Mouse (Mus musculus) embryonic facial prominence, embryonic 10.5 days (tissue): ENCODE data around the gene Ndufb8. TPM values are rescaled to one million over a fixed set of nuclear protein-coding genes. Genes with fewer than 3 reads are reported as not detected.

Experiments
- DNase-seq: peaks from one replicate; pipeline ENCODE4 v3.0.0-alpha.2; 2017; ENCODE audit warnings: low spot score
- H3K27ac ChIP-seq: fragments of 300-500 bp; sonication (generic); replicated peaks from 2 replicates; pipeline ENCODE4 v1.5.1; 2016; ENCODE audit warnings: mild to moderate bottlenecking
- H3K27me3 ChIP-seq: fragments of 300-500 bp; sonication (generic); replicated peaks from 2 replicates; pipeline ENCODE4 v1.6.1; 2016; ENCODE audit warnings: low read depth, mild to moderate bottlenecking; ENCODE audit not compliant: poor library complexity, severe bottlenecking
- H3K36me3 ChIP-seq: fragments of 300-500 bp; sonication (generic); replicated peaks from 2 replicates; pipeline ENCODE4 v1.6.1; 2016; ENCODE audit warnings: mild to moderate bottlenecking, moderate library complexity
- H3K4me1 ChIP-seq: fragments of 300-500 bp; sonication (generic); 2 replicates; pipeline ENCODE4 v1.6.1; 2016
- H3K4me3 ChIP-seq: fragments of 300-500 bp; sonication (generic); 2 replicates; pipeline ENCODE4 v1.5.1; 2016; ENCODE audit warnings: mild to moderate bottlenecking, moderate library complexity
- H3K9me3 ChIP-seq: fragments of 300-500 bp; sonication (generic); 2 replicates; pipeline ENCODE4 v1.6.1; 2016; ENCODE audit warnings: mild to moderate bottlenecking
- WGBS: fragments of 180-500 bp; shearing (Covaris S2); methylation state at CpG from one replicate; pipeline ENCODE4 v1.1.7; 2016; 5-methylcytosine and 5-hydroxymethylcytosine counted together
- polyA plus RNA-seq: library from polyadenylated mRNA; unstranded; fragments of >200 nt; fragmentation: Nextera tagmentation; extraction: Ambion mirVana; gene quantifications from 2 replicates; pipeline ENCODE4 v1.2.1, GENCODE M21; 2016

The Ndufb8 gene
- polyA plus RNA-seq, 1 experiment from 2014 or later = 648 TPM

DNA sequence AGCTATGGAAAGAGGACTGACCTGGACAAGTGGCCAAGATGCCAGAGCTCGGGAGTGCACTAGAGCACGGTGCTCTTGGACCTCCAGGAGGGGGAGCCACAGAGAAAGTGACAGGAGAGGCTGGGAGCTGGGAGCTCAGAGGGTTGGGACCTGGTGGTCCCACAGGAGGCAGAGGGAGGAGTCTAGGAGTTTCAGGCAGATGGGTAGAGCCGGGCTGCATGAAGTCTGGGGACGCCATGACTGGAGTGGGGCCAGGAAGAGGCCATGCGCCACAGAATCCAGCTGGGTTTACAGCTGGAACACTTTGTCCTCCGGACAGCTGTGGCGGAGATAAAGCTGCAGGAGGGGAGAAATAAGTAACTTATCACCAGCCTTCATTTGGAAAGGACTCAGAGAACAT is 36.1 kb downstream of the Ndufb8 start:
- 30% methylated on average over 7 of the region's 7 CpGs for WGBS
- Histone ChIP-seq H3K4me1 (peaks cover 25% of the 10 kb centered on the region), H3K9me3 (no peaks in the 10 kb centered on the region), H3K27ac (no peak overlapping the region), H3K4me3 (no peak overlapping the region), H3K36me3 (no peaks in the 10 kb centered on the region), H3K27me3 (peaks cover 96% of the 10 kb centered on the region)
- DNase-seq = peak; percentile 33

DNA sequence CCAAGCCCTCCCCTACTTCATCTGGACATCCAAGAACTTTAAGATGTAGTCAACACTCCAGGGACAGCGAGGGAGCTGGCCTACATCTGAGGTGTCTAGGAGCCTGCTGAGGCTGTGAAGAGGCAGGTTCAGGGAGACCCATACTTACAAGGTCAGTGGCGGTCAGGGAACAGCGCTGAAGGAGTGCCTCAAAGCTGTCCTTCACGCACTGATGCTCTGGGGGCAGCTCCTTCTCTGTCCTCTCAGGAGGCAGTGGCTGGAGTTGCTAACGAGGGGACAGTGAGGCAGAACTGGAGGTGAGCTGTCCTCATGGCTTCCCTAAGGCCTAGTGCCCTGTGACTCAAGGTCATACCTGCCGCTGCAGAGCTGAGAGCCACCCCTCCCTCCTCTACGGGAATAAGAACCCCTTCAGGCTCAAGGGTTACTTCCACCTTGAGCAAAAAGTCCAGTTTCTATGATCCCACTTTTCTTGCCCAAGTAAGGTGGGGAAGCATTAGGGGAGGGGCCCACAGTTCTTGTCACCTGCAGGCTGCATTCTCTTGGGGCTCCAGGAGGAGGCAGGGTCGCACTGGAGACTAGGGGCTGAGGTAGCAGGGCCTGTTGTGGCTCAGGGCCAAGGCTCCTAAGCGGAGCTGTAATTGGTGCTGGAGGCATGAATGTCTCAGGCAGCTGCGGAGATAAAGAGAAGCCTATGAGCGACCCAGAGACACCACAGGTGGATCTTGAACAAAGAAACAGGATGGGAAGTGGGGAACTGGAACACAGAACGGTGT is 37.1 kb downstream of the Ndufb8 start:
- peaks cover 34% of the 10 kb centered on the region for H3K4me1 ChIP-seq

DNA sequence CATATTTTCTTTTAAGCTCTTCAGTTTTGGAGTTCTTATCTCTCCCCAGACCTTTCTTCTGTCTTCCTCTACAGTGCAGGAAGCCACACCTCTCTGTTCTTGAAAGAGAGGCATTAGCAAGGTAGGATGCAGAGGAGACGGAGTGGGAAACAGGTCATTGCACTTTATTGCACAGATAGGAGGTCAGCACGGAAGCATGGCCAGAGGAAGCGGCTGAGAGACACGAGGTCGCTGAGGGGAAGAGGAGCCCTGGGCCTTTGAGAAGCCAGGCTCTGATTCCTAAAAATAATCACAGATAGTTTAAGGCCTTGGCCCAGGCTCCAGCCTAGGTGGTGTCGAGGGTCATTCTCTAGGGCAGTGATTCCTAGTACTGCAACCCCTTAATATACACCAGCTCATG is 39.5 kb downstream of the Ndufb8 start:
- Histone ChIP-seq H3K27ac (no peak overlapping the region), H3K4me3 (no peak overlapping the region), H3K36me3 (no peaks in the 10 kb centered on the region), H3K9me3 (no peaks in the 10 kb centered on the region), H3K27me3 (peaks cover 100% of the 10 kb centered on the region), H3K4me1 (peaks cover 56% of the 10 kb centered on the region)
- DNase-seq = no peak
- WGBS = 33% methylated on average over 6 of the region's 6 CpGs

More for the DNA sequence above, 37.1 kb downstream of the Ndufb8 start:
- DNase-seq = no peak
- Histone ChIP-seq H3K36me3 (no peaks in the 10 kb centered on the region), H3K4me3 (no peak overlapping the region), H3K27me3 (peaks cover 96% of the 10 kb centered on the region), H3K27ac (no peak overlapping the region), H3K9me3 (no peaks in the 10 kb centered on the region)
- WGBS = 46% methylated on average over 12 of the region's 12 CpGs

DNA sequence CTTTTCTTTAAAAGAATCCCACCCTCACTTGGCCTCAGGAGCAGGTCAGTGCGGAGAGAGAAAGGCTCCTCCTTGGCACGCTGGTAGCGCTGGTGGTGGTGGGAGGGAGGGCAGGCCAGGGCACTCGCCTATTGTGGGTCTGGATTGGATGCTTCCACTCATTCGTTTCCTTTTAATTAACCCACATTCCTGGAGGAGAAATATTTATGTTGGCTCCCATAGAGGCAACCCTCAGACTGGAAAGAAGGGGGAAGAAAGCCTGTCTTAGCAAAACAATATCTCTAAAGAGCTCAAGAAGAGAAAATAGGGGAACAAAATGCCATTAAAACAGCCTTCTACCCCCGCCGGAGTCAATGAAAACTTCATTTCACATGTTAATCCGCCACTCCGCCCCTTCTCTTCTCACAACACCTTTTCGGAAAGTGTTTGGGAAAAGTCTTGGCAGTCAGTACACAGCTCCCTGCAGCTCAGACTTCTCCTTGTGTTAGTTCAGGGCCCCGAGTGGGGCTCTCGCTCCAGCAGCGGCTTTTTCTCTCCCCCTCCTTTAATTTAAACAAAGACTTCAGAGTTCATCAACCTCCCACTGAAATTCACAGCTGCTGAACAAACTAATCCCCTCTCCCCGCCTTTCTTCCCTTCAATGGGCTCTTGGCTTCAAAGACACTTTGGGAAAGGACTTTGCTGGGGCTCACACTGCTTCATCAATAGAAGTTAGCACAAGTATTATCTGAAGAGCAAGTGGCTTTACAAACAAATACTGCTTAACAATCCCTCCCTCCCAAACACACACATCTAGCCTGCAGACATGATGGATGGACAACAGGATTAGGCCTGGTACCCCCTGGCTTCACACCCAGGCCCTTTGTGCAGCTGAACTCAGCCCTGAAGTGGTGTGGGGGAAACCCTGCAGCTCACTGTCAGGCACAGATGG is 40.5 kb downstream of the Ndufb8 start:
- DNase-seq = peak; percentile 57
- WGBS = 6% methylated on average over 14 of the region's 14 CpGs
- H3K36me3 ChIP-seq = no peaks in the 10 kb centered on the region
- H3K4me3 ChIP-seq = no peak overlapping the region; the same call in 1 of the 2 replicates
- H3K27me3 ChIP-seq = peaks cover 100% of the 10 kb centered on the region
- H3K9me3 ChIP-seq = no peaks in the 10 kb centered on the region
- peaks cover 66% of the 10 kb centered on the region for H3K4me1 ChIP-seq
- no peak overlapping the region for H3K27ac ChIP-seq

DNA sequence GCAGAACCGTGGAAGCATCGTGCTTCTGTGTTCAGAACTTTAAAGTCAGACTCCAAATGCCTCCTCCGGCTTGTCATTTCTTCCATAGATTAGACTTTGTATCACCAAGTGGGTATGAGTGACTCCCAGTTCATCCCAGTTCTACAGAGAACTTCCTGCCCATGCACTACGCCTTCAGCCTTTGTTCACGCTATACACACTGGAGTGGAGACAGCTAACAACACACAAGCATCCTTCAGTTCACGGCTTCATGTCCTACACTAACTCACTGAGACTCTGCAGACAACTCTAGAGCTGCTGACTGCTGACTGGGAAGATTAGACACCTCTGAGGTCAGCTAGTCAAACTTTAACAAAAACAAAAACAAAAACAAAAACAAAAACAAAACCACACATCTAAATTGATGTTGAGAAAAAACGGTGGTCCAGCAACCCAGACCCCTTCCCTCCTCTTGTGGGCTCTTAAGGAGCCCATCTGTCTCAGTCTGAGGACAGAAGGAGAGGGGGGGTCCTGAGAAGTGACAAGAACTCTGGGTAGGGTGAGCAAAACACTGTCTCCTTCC is 41.2 kb downstream of the Ndufb8 start:
- peaks cover 64% of the 10 kb centered on the region for H3K4me1 ChIP-seq
- WGBS = 13% methylated on average over 7 of the region's 7 CpGs
- H3K27ac ChIP-seq = no peak overlapping the region
- no peak for DNase-seq
- no peaks in the 10 kb centered on the region for H3K36me3 ChIP-seq
- H3K9me3 ChIP-seq = no peaks in the 10 kb centered on the region
- H3K4me3 ChIP-seq = no peak overlapping the region; the same call in 1 of the 2 replicates
- peaks cover 100% of the 10 kb centered on the region for H3K27me3 ChIP-seq

DNA sequence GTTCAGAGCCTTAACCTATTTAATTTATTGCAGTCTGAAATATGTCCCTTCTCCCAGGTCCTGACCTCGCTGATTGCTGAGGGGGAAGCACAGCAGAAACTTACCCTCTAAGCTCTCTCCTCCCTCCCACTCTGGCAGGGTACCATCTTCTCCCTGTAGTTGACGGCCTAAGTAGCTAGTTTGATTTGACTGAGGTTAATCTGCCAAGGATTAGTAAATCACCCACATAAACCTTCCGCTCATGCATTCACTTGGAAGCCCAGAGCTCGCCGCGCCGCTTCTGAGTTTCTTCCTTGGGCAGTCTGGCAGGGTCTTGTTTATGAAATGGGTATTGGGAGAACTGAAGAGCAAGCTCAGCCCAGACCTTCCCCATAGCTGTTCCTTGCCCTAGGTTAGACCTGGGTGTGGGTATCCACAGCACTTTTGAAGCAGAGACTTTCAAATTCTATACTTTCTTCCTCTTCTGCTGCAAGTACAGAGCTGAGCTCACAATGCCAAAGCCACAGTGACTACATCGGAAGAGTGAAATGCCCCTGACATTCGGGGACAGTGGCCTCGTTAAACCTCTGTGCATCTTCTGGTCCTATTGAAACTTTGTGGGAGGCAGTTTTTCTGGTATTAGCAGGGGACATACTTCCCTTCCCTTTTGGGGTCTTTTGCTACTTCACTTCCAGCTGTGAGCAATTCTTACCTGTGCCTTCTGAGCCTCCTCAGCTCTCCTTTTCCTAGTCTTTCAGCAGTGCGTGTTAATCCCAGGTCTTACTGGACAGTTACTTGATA is 42.0 kb downstream of the Ndufb8 start:
- peaks cover 63% of the 10 kb centered on the region for H3K4me1 ChIP-seq

DNA sequence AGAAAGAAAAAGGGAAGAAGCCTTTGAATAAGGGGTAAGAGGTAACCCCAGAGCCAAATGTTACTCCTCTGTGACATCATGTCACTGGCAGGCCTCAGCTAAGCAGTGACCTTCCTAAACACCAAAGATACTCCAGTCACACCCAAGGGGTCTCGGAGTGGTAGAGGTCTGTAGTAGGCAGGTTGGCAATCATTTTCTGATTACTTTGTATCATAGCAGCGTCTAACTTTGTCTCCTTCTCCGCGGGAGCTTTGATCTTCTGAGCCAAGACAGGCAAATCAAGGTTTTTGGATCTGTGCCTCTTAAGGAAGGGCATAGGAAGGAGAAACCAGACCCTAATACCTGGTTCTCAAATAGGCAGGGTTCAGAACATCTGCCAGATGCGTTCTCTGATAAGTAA is 42.6 kb downstream of the Ndufb8 start:
- 16% methylated on average over 5 of the region's 5 CpGs for WGBS
- H3K27ac ChIP-seq = no peak overlapping the region
- no peaks in the 10 kb centered on the region for H3K9me3 ChIP-seq
- H3K27me3 ChIP-seq = peaks cover 100% of the 10 kb centered on the region
- peaks cover 63% of the 10 kb centered on the region for H3K4me1 ChIP-seq
- no peaks in the 10 kb centered on the region for H3K36me3 ChIP-seq
- H3K4me3 ChIP-seq = no peak overlapping the region
- no peak for DNase-seq

More for the DNA sequence above, 42.0 kb downstream of the Ndufb8 start:
- peak; percentile 47 for DNase-seq
- WGBS = 5% methylated on average over 11 of the region's 11 CpGs
- Histone ChIP-seq H3K4me3 (no peak overlapping the region), H3K27me3 (peaks cover 100% of the 10 kb centered on the region), H3K36me3 (no peaks in the 10 kb centered on the region), H3K9me3 (no peaks in the 10 kb centered on the region), H3K27ac (no peak overlapping the region)

DNA sequence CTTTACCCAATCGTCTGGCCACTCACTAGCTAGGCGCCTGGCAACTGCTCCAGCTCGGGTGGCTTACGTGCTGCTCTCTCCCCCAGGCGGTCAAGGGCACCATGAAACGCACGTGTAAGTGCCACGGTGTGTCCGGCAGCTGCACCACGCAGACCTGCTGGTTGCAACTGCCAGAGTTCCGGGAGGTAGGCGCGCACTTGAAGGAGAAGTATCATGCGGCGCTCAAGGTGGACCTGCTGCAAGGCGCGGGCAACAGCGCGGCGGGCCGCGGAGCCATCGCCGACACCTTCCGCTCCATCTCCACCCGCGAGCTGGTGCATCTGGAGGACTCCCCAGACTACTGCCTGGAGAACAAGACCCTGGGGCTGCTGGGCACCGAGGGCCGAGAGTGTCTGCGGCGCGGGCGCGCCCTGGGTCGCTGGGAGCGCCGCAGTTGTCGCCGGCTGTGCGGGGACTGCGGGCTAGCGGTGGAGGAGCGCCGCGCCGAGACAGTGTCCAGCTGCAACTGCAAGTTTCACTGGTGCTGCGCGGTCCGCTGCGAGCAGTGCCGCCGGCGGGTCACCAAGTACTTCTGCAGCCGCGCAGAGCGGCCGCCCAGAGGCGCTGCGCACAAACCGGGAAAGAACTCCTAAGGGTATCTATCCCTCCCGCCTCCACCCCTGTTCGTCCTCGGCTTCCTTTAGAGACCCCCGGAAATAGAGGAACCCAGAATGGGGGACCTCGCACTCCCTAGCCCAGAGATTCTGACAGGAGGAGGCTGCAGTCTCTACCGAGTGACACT is 43.6 kb downstream of the Ndufb8 start:
- no peaks in the 10 kb centered on the region for H3K9me3 ChIP-seq
- H3K36me3 ChIP-seq = no peaks in the 10 kb centered on the region
- peak overlapping the region; percentile 64 for H3K4me3 ChIP-seq
- DNase-seq = peak; percentile 77
- H3K4me1 ChIP-seq = peaks cover 63% of the 10 kb centered on the region
- WGBS = under 1% methylated on average over 66 of the region's 66 CpGs
- peak overlapping the region; percentile 52 for H3K27ac ChIP-seq
- peaks cover 100% of the 10 kb centered on the region for H3K27me3 ChIP-seq

DNA sequence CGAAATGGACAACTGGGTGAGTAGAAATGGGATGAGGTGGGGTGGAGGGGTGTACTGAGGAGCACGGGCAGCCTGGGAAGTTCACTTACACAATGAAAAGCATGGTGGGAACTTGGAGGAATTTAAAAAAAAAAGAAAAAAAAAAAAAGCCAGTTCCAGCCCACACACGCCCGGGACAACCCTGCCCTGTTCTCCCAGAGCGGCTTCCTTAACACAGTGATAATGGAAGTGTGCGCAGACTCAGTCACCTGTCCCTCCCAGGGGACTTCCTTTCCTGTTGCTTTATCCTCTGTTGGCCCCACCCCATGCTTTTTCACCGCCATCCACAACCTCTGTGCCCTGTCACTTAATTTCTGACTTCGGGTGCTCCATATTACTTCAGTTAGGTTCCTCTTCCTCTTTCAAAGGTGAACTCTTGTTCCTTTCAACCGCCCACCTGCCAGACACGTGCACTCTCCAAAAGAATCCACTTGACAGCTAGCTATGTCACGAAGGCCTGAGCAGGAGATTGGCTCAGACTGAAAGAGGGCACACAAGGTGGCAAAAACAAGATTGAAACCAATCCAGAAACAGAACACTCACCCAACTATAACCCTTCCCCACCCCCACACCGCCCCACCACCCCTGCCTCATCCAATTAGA is 44.6 kb downstream of the Ndufb8 start:
- DNase-seq = no peak
- no peaks in the 10 kb centered on the region for H3K36me3 ChIP-seq

DNA sequence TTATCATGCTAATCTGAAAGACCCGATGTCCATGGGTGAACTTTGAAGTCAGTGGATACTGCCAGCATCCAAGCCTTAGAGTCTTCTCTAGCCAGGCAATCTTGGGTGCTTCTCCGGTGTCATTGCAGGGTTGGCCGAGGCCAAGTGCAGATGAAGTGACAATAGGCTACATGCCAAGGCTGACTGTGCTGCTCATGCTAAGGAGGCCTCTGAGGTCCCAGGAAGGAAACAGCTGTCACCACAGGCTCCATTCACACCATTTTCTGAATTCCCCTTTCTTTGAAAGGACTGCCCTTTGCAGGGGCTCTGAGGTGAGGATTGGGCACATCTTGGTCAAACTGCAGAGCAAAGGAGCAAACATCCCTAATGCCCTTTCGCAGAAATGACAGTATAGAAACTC is 52.5 kb downstream of the Ndufb8 start:
- Histone ChIP-seq H3K4me3 (no peak overlapping the region), H3K36me3 (no peaks in the 10 kb centered on the region), H3K27me3 (peaks cover 100% of the 10 kb centered on the region), H3K27ac (no peak overlapping the region), H3K4me1 (peaks cover 15% of the 10 kb centered on the region), H3K9me3 (no peaks in the 10 kb centered on the region)
- DNase-seq = no peak
- WGBS = 81% methylated on average over 4 of the region's 4 CpGs

More for the DNA sequence above, 44.6 kb downstream of the Ndufb8 start:
- peak overlapping the region; percentile 64 for H3K4me3 ChIP-seq
- H3K27ac ChIP-seq = no peak overlapping the region
- 3% methylated on average over 12 of the region's 12 CpGs for WGBS
- no peaks in the 10 kb centered on the region for H3K9me3 ChIP-seq
- H3K4me1 ChIP-seq = peaks cover 58% of the 10 kb centered on the region
- peaks cover 100% of the 10 kb centered on the region for H3K27me3 ChIP-seq

DNA sequence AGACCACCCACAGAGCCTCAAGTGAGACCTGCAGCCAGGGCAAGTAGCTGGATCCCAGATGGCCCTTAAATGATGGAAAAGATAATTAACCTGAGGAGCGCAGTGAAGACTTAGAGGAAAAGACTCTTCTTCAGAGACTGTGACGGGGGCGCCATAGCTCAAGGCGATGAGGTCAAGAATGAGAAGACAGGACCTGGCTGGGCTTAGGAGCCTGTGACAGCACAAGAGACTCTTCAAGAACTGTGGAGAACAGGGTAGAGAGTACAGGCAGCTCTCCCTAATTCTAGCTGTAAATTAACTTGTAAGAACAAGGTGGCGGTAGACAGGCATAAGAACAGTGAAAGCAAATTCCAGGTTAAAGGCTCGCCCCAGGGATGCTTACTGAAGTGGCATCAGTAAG is 53.3 kb downstream of the Ndufb8 start:
- DNase-seq = no peak
- Histone ChIP-seq H3K27ac (no peak overlapping the region), H3K36me3 (no peaks in the 10 kb centered on the region), H3K27me3 (peaks cover 100% of the 10 kb centered on the region), H3K9me3 (no peaks in the 10 kb centered on the region), H3K4me3 (no peak overlapping the region), H3K4me1 (peaks cover 15% of the 10 kb centered on the region)
- 80% methylated on average over 6 of the region's 6 CpGs for WGBS
